16 mouse cellular contexts compared by ENCODE assay signal in the genomic region with DNA sequence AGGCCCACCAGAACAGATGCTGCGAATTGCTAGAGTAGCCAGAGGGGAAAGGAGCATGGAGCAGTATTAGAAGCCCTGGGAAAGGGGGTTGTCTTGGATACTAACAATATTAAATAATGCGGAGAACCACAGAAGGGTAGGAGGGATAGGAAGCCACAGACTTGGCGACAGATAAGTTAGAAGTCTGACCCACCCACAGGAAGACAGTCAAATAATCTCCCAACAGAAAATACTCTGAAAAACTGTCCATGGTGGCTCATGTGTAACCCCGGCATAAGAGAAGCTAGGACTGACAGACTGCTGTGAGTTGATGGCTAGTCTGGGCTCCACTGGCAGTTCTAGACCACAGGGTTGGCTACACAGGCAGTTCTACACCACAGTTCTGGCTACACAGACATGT.
"Had no signal": no experiment of that assay in that cellular context is flagged by ENCODE, and none has a peak within 500 bp of the region (broad histone marks: within the 10 kb centered on the region; RNA-seq: fewer than 3 reads in every experiment).

No protein-coding gene starts in this region.

- H3K4me3 ChIP-seq: limb, embryonic 15.5 days; megakaryocyte, embryonic 14.5 days; midbrain, embryonic 13.5 days; myocyte; neural tube, embryonic 15.5 days had no signal

- H3K9ac ChIP-seq: limb, embryonic 15.5 days; lung, embryonic 14.5 days; midbrain, embryonic 13.5 days; neural tube, embryonic 15.5 days had no signal

- ATAC-seq: midbrain, embryonic 13.5 days had no signal

- H3K27me3 ChIP-seq: limb, embryonic 15.5 days; megakaryocyte, embryonic 14.5 days; midbrain, embryonic 13.5 days; neural tube, embryonic 15.5 days had no signal

- H3K4me2 ChIP-seq: limb, embryonic 15.5 days; lung, embryonic 14.5 days; midbrain, embryonic 13.5 days; neural tube, embryonic 15.5 days had no signal

- DNase-seq: kidney, adult 11 months; kidney, adult 9 months; kidney, postnatal 36 days; layer of hippocampus, postnatal 36 days; lung, embryonic 14.5 days; lung, postnatal 10 days; lung, postnatal 4 days; right cerebral cortex, adult 18-20 months; thymus, postnatal 4 days had no signal

- H3K27ac ChIP-seq: kidney, postnatal 0 days; limb, embryonic 15.5 days; midbrain, embryonic 13.5 days; neural tube, embryonic 15.5 days; stomach, postnatal 0 days had no signal

- H3K9me3 ChIP-seq: limb, embryonic 15.5 days; midbrain, embryonic 13.5 days; neural tube, embryonic 15.5 days had no signal

- H3K4me1 ChIP-seq: limb, embryonic 15.5 days; megakaryocyte, embryonic 14.5 days; midbrain, embryonic 13.5 days; neural tube, embryonic 15.5 days had no signal
